Mouse (Mus musculus): ENCODE results near the gene Psmf1. TPM values are rescaled to one million over a fixed set of nuclear protein-coding genes. Genes with fewer than 3 reads are reported as not detected.

Gene Psmf1
- polyA plus RNA-seq, 1 experiment from 2014 or later, result 43.5 TPM

DNA sequence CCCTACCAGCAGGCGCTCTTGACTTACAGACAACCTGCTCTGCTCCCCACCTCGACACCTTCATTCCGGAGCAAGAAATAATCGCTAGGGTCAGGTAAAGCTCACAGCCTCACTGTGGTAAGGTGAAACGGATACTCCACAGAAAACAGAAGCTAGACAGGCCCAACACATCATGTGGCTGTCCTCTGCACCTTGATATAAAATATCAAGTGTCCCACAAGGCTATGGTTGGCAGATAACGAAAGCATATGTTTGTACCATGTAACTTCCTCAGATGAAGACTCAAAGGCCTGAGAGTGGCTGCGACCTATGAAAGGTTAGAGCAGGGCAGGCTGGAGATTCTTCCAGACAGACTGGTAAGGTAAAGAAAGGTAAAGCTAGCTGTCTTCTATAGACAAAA lies 4.5 kb downstream of the Psmf1 start:
- H3K4me2 ChIP-seq (ENCODE audit: low read depth, low read length), result 0 out of 2 replicates have a peak overlapping the region, but pooled peaks have one; percentile 56
- 0 out of 2 replicates have a peak, but pooled peaks cover 2% of the 10 kb centered on the region for H3K27me3 ChIP-seq (replicated peaks; ENCODE audit: control insufficient read depth, insufficient read depth, low read length)
- no peak overlapping the region for H3K9ac ChIP-seq (ENCODE audit: low read depth, low read length)
- WGBS, result 87% methylated on average over 7 of the region's 7 CpGs
- no peak overlapping the region for H3K27ac ChIP-seq (ENCODE audit: low read length)
- no peak for ATAC-seq
- no peaks in the 10 kb centered on the region for H3K36me3 ChIP-seq (ENCODE audit: control insufficient read depth, insufficient read depth, low read length)
- no peak overlapping the region for H3K4me3 ChIP-seq (ENCODE audit: low read length)
- H3K4me1 ChIP-seq (ENCODE audit: control insufficient read depth, insufficient read depth, low read length), result peaks cover 8% of the 10 kb centered on the region
- H3K9me3 ChIP-seq (ENCODE audit: control insufficient read depth, low read length), result no peaks in the 10 kb centered on the region

DNA sequence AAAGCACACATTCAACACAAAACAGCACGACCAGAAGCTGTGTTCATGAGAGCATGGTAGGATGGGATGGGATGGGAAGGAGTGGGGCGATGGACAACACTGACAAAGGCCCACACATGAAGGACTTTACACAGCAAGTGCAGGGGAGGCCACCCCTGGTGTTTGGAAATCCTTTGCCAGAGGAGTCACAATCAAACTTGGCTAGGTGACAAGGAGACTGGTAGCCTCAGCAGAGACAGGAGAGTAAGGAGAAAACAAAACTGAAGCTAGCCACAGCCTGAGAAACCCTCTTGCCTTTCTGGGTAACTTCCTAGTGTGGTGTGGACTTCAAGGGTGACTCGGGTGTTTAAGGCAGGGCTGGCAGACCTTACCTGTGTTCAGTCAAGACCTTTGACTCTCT lies 4.9 kb downstream of the Psmf1 start:
- 0 out of 2 replicates have a peak, but pooled peaks cover 2% of the 10 kb centered on the region for H3K27me3 ChIP-seq (replicated peaks; ENCODE audit: control insufficient read depth, insufficient read depth, low read length)
- H3K9ac ChIP-seq (ENCODE audit: low read depth, low read length), result no peak overlapping the region
- H3K9me3 ChIP-seq (ENCODE audit: control insufficient read depth, low read length), result no peaks in the 10 kb centered on the region
- no peak overlapping the region for H3K4me2 ChIP-seq (ENCODE audit: low read depth, low read length)
- peaks cover 8% of the 10 kb centered on the region for H3K4me1 ChIP-seq (ENCODE audit: control insufficient read depth, insufficient read depth, low read length)
- H3K27ac ChIP-seq (ENCODE audit: low read length), result no peak overlapping the region
- ATAC-seq, result no peak
- WGBS, result 94% methylated on average over 3 of the region's 3 CpGs
- no peak overlapping the region for H3K4me3 ChIP-seq (ENCODE audit: low read length)
- 0 out of 2 replicates have a peak, but pooled peaks cover under 1% of the 10 kb centered on the region for H3K36me3 ChIP-seq (ENCODE audit: control insufficient read depth, insufficient read depth, low read length)

DNA sequence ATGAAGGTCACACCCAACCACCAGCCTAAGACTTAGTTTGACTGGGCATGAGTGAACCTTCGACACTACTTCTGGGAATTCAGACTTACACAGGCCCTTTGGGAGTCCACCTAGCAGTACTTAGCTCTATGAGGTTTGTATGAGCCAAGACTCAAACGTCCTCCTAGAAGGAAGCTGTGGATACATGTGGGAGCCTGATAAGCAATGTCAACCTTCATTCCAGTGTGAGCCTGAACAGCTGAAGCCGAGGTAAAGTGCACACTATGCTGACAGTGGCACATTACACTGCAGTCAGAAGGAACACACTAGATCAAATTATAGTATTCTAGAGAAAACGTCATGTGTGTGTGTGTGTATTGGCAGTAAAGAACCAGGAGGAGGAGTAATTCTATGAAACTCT lies 5.5 kb downstream of the Psmf1 start:
- H3K4me1 ChIP-seq (ENCODE audit: control insufficient read depth, insufficient read depth, low read length), result peaks cover 8% of the 10 kb centered on the region
- H3K4me3 ChIP-seq (ENCODE audit: low read length), result no peak overlapping the region
- H3K27me3 ChIP-seq (replicated peaks; ENCODE audit: control insufficient read depth, insufficient read depth, low read length), result 0 out of 2 replicates have a peak, but pooled peaks cover 2% of the 10 kb centered on the region
- no peaks in the 10 kb centered on the region for H3K9me3 ChIP-seq (ENCODE audit: control insufficient read depth, low read length)
- no peak for ATAC-seq
- 81% methylated on average over 4 of the region's 4 CpGs for WGBS
- H3K36me3 ChIP-seq (ENCODE audit: control insufficient read depth, insufficient read depth, low read length), result 0 out of 2 replicates have a peak, but pooled peaks cover 5% of the 10 kb centered on the region
- no peak overlapping the region for H3K27ac ChIP-seq (ENCODE audit: low read length)
- no peak overlapping the region for H3K9ac ChIP-seq (ENCODE audit: low read depth, low read length)
- H3K4me2 ChIP-seq (ENCODE audit: low read depth, low read length), result no peak overlapping the region

DNA sequence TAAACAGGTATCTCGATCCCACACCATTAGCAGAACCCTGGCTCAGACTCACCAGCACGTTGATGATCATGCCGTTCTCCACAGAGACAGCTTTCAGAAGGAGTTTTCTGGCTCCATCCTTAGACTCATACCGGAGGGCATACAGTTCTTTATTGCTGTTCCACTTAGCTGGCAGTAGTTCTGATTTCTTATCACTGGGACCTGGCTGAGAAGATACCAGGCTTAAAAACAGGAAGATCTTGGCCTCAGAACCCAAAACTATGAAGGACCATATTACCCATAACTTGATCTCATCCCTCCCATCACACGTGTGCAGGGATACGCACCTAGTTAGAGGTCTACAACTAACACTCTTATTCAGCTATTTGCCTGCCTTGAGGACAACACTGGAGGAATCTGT lies 8.6 kb downstream of the Psmf1 start:
- no peaks in the 10 kb centered on the region for H3K9me3 ChIP-seq (ENCODE audit: control insufficient read depth, low read length)
- H3K4me3 ChIP-seq (ENCODE audit: low read length), result no peak overlapping the region
- no peak for ATAC-seq
- no peak overlapping the region for H3K9ac ChIP-seq (ENCODE audit: low read depth, low read length)
- no peaks in the 10 kb centered on the region for H3K27me3 ChIP-seq (replicated peaks; ENCODE audit: control insufficient read depth, insufficient read depth, low read length)
- WGBS, result 94% methylated on average over 6 of the region's 6 CpGs
- H3K27ac ChIP-seq (ENCODE audit: low read length), result no peak overlapping the region
- peaks cover 8% of the 10 kb centered on the region for H3K4me1 ChIP-seq (ENCODE audit: control insufficient read depth, insufficient read depth, low read length)
- H3K36me3 ChIP-seq (ENCODE audit: control insufficient read depth, insufficient read depth, low read length), result 0 out of 2 replicates have a peak, but pooled peaks cover 9% of the 10 kb centered on the region
- H3K4me2 ChIP-seq (ENCODE audit: low read depth, low read length), result no peak overlapping the region

DNA sequence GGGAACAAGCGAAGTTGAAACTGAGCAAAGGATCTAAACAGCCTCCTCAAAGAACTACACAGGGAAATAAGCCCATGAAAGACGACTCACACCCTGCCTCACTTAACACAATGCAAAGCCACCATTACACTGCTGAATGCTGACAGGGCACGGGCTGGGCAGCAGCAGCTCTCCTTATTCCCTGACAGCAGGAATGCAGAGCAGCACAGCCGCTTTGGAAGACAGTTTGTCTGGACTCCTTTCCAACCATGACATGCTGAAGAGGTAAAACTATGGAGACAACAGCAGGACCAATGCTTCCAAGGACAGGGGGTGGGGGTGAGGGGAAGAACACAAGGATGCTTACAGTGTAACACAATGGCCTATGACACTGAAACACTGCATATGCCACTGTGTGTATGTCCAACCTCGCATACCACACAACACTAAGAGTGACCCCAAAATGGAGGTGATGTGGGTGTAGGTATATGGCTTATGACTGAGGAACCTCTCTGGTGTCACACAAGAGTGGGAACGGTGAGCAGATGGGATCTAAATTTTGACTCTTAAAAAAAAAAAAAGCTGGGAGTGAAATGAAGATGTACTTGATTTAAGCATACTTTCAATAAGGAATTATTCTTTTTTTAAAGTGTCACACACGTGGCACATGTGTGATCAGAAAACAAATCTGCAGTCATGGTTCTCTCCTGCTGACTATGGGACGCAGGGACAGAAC lies 10.7 kb downstream of the Psmf1 start:
- H3K4me3 ChIP-seq (ENCODE audit: low read length), result no peak overlapping the region
- 90% methylated on average over 8 of the region's 8 CpGs for WGBS
- no peaks in the 10 kb centered on the region for H3K9me3 ChIP-seq (ENCODE audit: control insufficient read depth, low read length)
- no peaks in the 10 kb centered on the region for H3K27me3 ChIP-seq (replicated peaks; ENCODE audit: control insufficient read depth, insufficient read depth, low read length)
- H3K36me3 ChIP-seq (ENCODE audit: control insufficient read depth, insufficient read depth, low read length), result 0 out of 2 replicates have a peak, but pooled peaks cover 15% of the 10 kb centered on the region
- ATAC-seq, result no peak
- H3K4me1 ChIP-seq (ENCODE audit: control insufficient read depth, insufficient read depth, low read length), result no peaks in the 10 kb centered on the region
- no peak overlapping the region for H3K9ac ChIP-seq (ENCODE audit: low read depth, low read length)
- H3K27ac ChIP-seq (ENCODE audit: low read length), result no peak overlapping the region
- H3K4me2 ChIP-seq (ENCODE audit: low read depth, low read length), result no peak overlapping the region

DNA sequence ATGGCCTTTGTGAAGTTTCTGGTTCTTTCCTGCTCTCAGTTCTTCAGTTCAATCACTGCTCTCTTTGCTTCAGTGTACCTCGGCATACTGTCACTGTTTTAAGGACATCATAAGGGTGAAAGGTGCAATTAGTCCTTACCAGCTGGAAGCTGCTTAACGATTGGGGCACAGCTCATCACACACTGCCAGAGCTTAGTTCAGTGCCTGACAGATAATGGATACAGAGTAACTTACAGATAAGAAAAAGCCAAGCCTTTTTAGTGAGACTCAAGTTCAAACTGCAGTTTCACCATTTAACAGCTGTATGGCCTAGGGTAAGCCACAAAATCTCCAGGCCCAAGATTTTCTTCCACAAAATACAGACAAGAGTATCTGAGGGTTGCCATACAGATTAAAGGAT lies 19.9 kb downstream of the Psmf1 start:
- no peaks in the 10 kb centered on the region for H3K4me1 ChIP-seq (ENCODE audit: control insufficient read depth, insufficient read depth, low read length)
- H3K4me2 ChIP-seq (ENCODE audit: low read depth, low read length), result no peak overlapping the region
- H3K36me3 ChIP-seq (ENCODE audit: control insufficient read depth, insufficient read depth, low read length), result peaks cover 28% of the 10 kb centered on the region
- H3K9me3 ChIP-seq (ENCODE audit: control insufficient read depth, low read length), result no peaks in the 10 kb centered on the region
- H3K27me3 ChIP-seq (replicated peaks; ENCODE audit: control insufficient read depth, insufficient read depth, low read length), result no peaks in the 10 kb centered on the region
- WGBS, result 85% methylated on average over 2 of the region's 2 CpGs
- H3K27ac ChIP-seq (ENCODE audit: low read length), result no peak overlapping the region
- no peak for ATAC-seq
- H3K4me3 ChIP-seq (ENCODE audit: low read length), result no peak overlapping the region
- no peak overlapping the region for H3K9ac ChIP-seq (ENCODE audit: low read depth, low read length)

DNA sequence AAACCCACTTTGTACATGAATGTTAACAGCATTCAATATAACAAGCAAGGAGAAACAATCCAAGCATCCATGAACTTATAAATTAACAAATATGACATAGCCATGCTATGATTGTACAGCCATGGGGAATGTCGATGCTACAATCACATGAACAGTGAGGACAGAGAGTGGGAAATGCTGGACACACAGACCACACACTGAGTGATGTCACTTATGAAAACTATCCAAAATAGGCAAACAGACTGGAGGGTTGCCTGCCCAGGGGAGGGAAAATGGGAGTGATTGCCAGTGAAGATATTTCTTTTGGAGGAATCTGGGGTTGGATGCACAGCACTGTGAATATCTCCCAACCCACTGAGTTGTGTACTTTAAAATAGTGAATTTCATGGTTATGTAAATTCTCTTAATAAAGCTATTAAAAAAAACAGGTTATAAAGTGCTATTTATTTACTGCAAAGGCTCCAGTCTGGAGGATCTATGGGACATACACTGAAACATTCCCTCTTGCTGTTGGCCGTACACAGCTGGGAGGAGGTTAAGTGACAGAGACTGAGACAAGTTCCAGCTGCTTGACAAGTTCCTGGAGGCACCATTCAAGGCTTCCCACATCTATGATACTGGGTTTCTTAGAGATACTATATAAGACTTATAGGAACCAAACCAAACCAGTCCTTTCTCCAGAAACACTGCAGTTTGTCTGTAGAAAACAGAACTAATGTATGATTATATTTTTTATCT lies 27.5 kb downstream of the Psmf1 start:
- H3K4me3 ChIP-seq (ENCODE audit: low read length), result no peak overlapping the region
- peaks cover 15% of the 10 kb centered on the region for H3K36me3 ChIP-seq (ENCODE audit: control insufficient read depth, insufficient read depth, low read length)
- H3K4me2 ChIP-seq (ENCODE audit: low read depth, low read length), result no peak overlapping the region
- 78% methylated on average over 2 of the region's 2 CpGs for WGBS
- no peak overlapping the region for H3K9ac ChIP-seq (ENCODE audit: low read depth, low read length)
- ATAC-seq, result no peak
- no peaks in the 10 kb centered on the region for H3K9me3 ChIP-seq (ENCODE audit: control insufficient read depth, low read length)
- H3K27ac ChIP-seq (ENCODE audit: low read length), result no peak overlapping the region
- H3K4me1 ChIP-seq (ENCODE audit: control insufficient read depth, insufficient read depth, low read length), result no peaks in the 10 kb centered on the region
- H3K27me3 ChIP-seq (replicated peaks; ENCODE audit: control insufficient read depth, insufficient read depth, low read length), result no peaks in the 10 kb centered on the region

DNA sequence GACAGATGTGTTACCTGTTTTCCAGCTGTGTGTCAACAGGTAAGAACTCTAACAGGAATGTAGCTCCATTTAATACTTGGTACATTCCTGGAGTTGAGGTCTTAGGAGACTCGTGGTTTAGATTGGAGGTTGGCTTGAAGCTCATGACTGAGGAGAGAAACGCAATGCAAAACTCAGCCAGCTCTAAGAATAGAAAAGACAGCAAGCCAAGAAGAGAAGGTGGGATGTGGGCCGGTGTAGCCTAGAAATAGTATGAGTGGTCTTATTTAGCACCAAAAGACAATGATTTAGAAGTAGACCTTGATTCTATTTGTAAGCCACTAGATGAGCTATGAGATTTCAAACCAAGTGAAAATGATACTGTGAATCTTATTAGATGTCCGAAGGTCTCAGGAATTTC lies 28.5 kb downstream of the Psmf1 start:
- no peak for ATAC-seq
- Histone ChIP-seq H3K4me2 (ENCODE audit: low read depth, low read length) (no peak overlapping the region), H3K27ac (ENCODE audit: low read length) (no peak overlapping the region), H3K27me3 (replicated peaks; ENCODE audit: control insufficient read depth, insufficient read depth, low read length) (no peaks in the 10 kb centered on the region), H3K9ac (ENCODE audit: low read depth, low read length) (no peak overlapping the region), H3K4me1 (ENCODE audit: control insufficient read depth, insufficient read depth, low read length) (no peaks in the 10 kb centered on the region), H3K4me3 (ENCODE audit: low read length) (no peak overlapping the region), H3K9me3 (ENCODE audit: control insufficient read depth, low read length) (no peaks in the 10 kb centered on the region), H3K36me3 (ENCODE audit: control insufficient read depth, insufficient read depth, low read length) (peaks cover 9% of the 10 kb centered on the region)
- whole genome bisulfite sequencing, result 97% methylated on average over 4 of the region's 4 CpGs

DNA sequence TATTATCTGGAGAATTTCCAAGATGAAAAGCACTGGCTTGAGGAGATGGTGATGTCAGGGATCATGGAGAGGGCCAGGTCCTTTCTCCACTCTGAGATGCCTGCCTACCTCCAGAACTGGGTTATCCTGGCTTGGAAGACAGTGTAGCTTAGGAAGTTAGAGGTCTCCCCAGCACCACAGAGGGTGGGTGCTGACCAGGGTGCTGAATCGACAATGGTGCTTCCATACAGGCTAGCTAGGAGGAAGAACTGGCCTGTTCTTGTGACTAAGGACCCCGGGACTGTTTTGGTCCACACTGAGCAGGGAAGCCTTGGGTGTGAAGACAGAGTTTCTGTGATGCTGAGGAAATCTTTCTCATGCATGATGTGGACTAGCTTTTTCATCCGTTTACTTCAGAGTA lies 31.3 kb downstream of the Psmf1 start:
- 32% methylated on average over 3 of the region's 3 CpGs for WGBS
- ATAC-seq, result no peak
- no peak overlapping the region for H3K4me3 ChIP-seq (ENCODE audit: low read length)
- no peaks in the 10 kb centered on the region; the same call in none of the 2 replicates for H3K36me3 ChIP-seq (ENCODE audit: control insufficient read depth, insufficient read depth, low read length)
- no peak overlapping the region for H3K9ac ChIP-seq (ENCODE audit: low read depth, low read length)
- no peaks in the 10 kb centered on the region for H3K9me3 ChIP-seq (ENCODE audit: control insufficient read depth, low read length)
- no peaks in the 10 kb centered on the region for H3K27me3 ChIP-seq (replicated peaks; ENCODE audit: control insufficient read depth, insufficient read depth, low read length)
- no peak overlapping the region for H3K4me2 ChIP-seq (ENCODE audit: low read depth, low read length)
- no peak overlapping the region for H3K27ac ChIP-seq (ENCODE audit: low read length)
- H3K4me1 ChIP-seq (ENCODE audit: control insufficient read depth, insufficient read depth, low read length), result no peaks in the 10 kb centered on the region
